ENCODE assay signal across 8 mouse cellular contexts in the genomic region with DNA sequence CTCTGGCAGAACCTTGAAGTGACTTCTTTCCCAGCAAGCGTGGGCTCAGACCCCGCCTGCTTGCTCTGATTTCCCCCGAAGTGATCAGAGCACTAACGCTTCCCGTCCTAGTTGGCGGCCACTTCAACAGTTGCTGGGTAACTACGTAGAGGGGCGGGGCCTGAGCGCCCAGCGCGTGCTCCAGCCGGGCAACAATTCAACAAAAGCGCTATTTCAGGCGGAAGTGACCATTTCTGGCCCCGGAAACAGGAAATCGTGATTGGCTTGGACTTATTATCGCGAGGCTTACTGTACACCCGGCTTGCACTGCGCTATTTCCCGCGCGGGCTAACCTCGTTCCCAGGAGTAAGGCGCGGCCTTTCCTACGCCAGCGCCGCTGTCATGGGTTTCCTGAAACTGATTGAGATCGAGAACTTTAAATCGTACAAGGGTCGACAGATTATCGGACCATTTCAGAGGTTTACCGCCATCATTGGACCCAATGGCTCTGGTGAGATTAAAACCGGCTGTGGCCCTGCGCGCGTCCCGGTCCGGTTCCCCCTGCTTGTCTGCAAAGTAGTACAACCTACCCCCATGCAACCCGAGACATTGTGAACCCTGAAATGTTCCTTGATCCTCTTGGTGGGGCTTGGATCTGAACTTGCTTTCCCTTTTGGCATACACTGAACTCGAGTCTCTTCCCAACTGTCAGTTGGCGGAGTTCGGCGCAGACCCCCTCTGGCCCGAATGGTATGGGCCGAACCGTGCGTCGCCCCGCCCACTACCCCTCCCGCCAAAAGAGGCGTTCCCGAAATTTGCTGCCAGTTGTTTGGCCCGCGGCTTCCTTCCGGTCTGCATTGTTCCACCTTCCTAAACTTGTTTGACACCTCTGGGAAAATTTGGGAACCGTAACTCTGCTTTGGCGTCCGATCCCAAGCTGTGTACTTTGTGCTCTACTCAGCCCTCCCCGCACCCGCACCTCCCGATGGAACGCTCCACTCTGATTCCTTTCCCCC. TPM values are rescaled to one million over a fixed set of nuclear protein-coding genes. Genes with fewer than 3 reads are reported as not detected.
A peak's percentile ranks its signal among the peaks of the same experiment; 100 is the strongest.
DNase-seq lines count a peak whose midpoint lies in the region; ATAC-seq lines count a peak whose summit lies in the region.

Ribc1 (minus strand) TSS at position 145 of the 995 bp plus-strand sequence.
Smc1a (plus strand) TSS at position 278 of the 995 bp plus-strand sequence.

- 19% methylated on average over 57 of the region's 64 CpGs for WGBS in embryonic facial prominence, embryonic 14.5 days
- WGBS in kidney, embryonic 14.5 days, result 29% methylated on average over 64 of the region's 64 CpGs
- WGBS in limb, embryonic 15.5 days, result 17% methylated on average over 64 of the region's 64 CpGs

- DNase-seq in 3T3-L1 (ENCODE audit: low read depth, low spot score), result peak; percentile 96
- peak; percentile 42 to 65 for DNase-seq in adrenal gland, postnatal 4 days (ENCODE audit: low spot score in 2 of 2)
- peak; percentile 97 for DNase-seq in embryonic facial prominence, embryonic 14.5 days (ENCODE audit: low spot score)
- DNase-seq in heart, adult 9 months (ENCODE audit: low spot score in 2 of 2), result peak; percentile 92 to 95
- DNase-seq in monocyte, adult 2 months (ENCODE audit: low read depth in 1 of 2, low spot score in 2 of 2), result peak; percentile 82
- peak; percentile 91 to 93 for DNase-seq in spleen, postnatal 36 days (ENCODE audit: low spot score in 2 of 2)

- H3K4me1 ChIP-seq in embryonic facial prominence, embryonic 14.5 days (ENCODE audit: control insufficient read depth, insufficient read depth, low read length), result no peaks in the 10 kb centered on the region
- no peaks in the 10 kb centered on the region for H3K4me1 ChIP-seq in kidney, embryonic 14.5 days (ENCODE audit: control insufficient read depth, insufficient read depth, low read length)
- peaks cover 6% of the 10 kb centered on the region; the same call in 1 of the 2 replicates for H3K4me1 ChIP-seq in limb, embryonic 15.5 days

- peak within 1 kb of the TSS; percentile 74 for H3K9ac ChIP-seq in embryonic facial prominence, embryonic 14.5 days (ENCODE audit: low read depth, low read length)
- peak within 1 kb of the TSS; percentile 66 for H3K9ac ChIP-seq in kidney, embryonic 14.5 days (ENCODE audit: low read depth, low read length)
- H3K9ac ChIP-seq in limb, embryonic 15.5 days, result peak within 1 kb of the TSS; percentile 48

- peak; percentile 99 for ATAC-seq in embryonic facial prominence, embryonic 14.5 days (ENCODE audit: low read depth)
- peak; percentile 98 for ATAC-seq in kidney, embryonic 14.5 days (ENCODE audit: low FRiP score, low TSS enrichment)
- peak; percentile 98 for ATAC-seq in limb, embryonic 15.5 days (ENCODE audit: insufficient number of reproducible peaks, low FRiP score, low TSS enrichment, low read depth)

- H3K27me3 ChIP-seq in embryonic facial prominence, embryonic 14.5 days (replicated peaks; ENCODE audit: control insufficient read depth, insufficient read depth, low read length), result peaks cover 26% of the 10 kb centered on the region
- no peaks in the 10 kb centered on the region for H3K27me3 ChIP-seq in kidney, embryonic 14.5 days (ENCODE audit: control insufficient read depth, insufficient read depth, low read length)
- H3K27me3 ChIP-seq in limb, embryonic 15.5 days, result peaks cover 14% of the 10 kb centered on the region

- H3K9me3 ChIP-seq in embryonic facial prominence, embryonic 14.5 days (ENCODE audit: control insufficient read depth, low read length), result no peaks in the 10 kb centered on the region
- H3K9me3 ChIP-seq in kidney, embryonic 14.5 days (ENCODE audit: control insufficient read depth, low read length), result no peaks in the 10 kb centered on the region
- no peaks in the 10 kb centered on the region for H3K9me3 ChIP-seq in limb, embryonic 15.5 days

- no peaks in the 10 kb centered on the region for H3K36me3 ChIP-seq in embryonic facial prominence, embryonic 14.5 days (ENCODE audit: control insufficient read depth, insufficient read depth, low read length)
- no peaks in the 10 kb centered on the region for H3K36me3 ChIP-seq in kidney, embryonic 14.5 days (ENCODE audit: control insufficient read depth, insufficient read depth, low read length)
- no peaks in the 10 kb centered on the region for H3K36me3 ChIP-seq in limb, embryonic 15.5 days

- H3K27ac ChIP-seq in embryonic facial prominence, embryonic 14.5 days (replicated peaks; ENCODE audit: low read depth, low read length), result peak within 1 kb of the TSS; percentile 95
- peak within 1 kb of the TSS; percentile 86 for H3K27ac ChIP-seq in kidney, embryonic 14.5 days (ENCODE audit: low read depth, low read length)
- H3K27ac ChIP-seq in limb, embryonic 15.5 days, result peak within 1 kb of the TSS; percentile 92

- peak within 1 kb of the TSS; percentile 58 for H3K4me2 ChIP-seq in embryonic facial prominence, embryonic 14.5 days (ENCODE audit: low read depth, low read length)
- H3K4me2 ChIP-seq in kidney, embryonic 14.5 days (replicated peaks; ENCODE audit: low read depth, low read length), result peak within 1 kb of the TSS; percentile 52
- peak within 1 kb of the TSS; percentile 48 for H3K4me2 ChIP-seq in limb, embryonic 15.5 days

- H3K4me3 ChIP-seq in embryonic facial prominence, embryonic 14.5 days (ENCODE audit: low read depth, low read length), result peak within 1 kb of the TSS; percentile 59
- peak within 1 kb of the TSS; percentile 54 for H3K4me3 ChIP-seq in kidney, embryonic 14.5 days (ENCODE audit: low read length)
- H3K4me3 ChIP-seq in limb, embryonic 15.5 days, result peak within 1 kb of the TSS; percentile 52

RNA-seq across cellular contexts. Expression of gene Ribc1, which starts in this region (rescaled TPM):
- 1 to 10 TPM; 1.1 to 1.7 TPM for total RNA-seq in adrenal gland, postnatal 4 days (2021)
- polyA plus RNA-seq in embryonic facial prominence, embryonic 14.5 days (2014; fragmentation: Nextera tagmentation; extraction: Ambion mirVana), result 3.2 and 4.6 TPM in 2 replicates
- polyA plus RNA-seq in kidney, embryonic 14.5 days (2014; fragmentation: Nextera tagmentation; extraction: Ambion mirVana), result 4.3 and 4.8 TPM in 2 replicates
- 1.5 and 2.1 TPM in 2 replicates for polyA plus RNA-seq in limb, embryonic 15.5 days (2015; fragmentation: Nextera tagmentation; extraction: Ambion mirVana)

RNA-seq across cellular contexts. Expression of gene Smc1a, which starts in this region (rescaled TPM):
- total RNA-seq in adrenal gland, postnatal 4 days (2021), result 10 to 100 TPM; 75.4 to 85.8 TPM
- 84.1 and 95.4 TPM in 2 replicates for polyA plus RNA-seq in embryonic facial prominence, embryonic 14.5 days (2014; fragmentation: Nextera tagmentation; extraction: Ambion mirVana)
- 64.5 and 115 TPM in 2 replicates for polyA plus RNA-seq in kidney, embryonic 14.5 days (2014; fragmentation: Nextera tagmentation; extraction: Ambion mirVana)
- 97.2 and 100 TPM in 2 replicates for polyA plus RNA-seq in limb, embryonic 15.5 days (2015; fragmentation: Nextera tagmentation; extraction: Ambion mirVana)

Comparison
In these comparisons a context has a peak if more than half of its experiments do, and no peak if none do; other contexts are left out.
1. Peak in every context shown above with its lines: DNase-seq, ATAC-seq, H3K4me3 ChIP-seq and H3K27ac ChIP-seq.